Mouse (Mus musculus): ENCODE data around the gene Rpp38. TPM values are rescaled to one million over a fixed set of nuclear protein-coding genes. Genes with fewer than 3 reads are reported as not detected.

The Rpp38 gene
- total RNA-seq (2021): 1 to 10 TPM; 3.6 to 6.4 TPM
- long read RNA-seq, experiment 1, transcript Rpp38-201 (2 exons, 1,042 nt): major isoform, 5 of 5 reads
- long read RNA-seq, experiment 1, partial matches to known transcripts: 0 of 5 reads
- long read RNA-seq, experiment 1, other reads (novel, unspliced or antisense): 0 of 5 reads
- long read RNA-seq, experiment 2, transcript Rpp38-201 (2 exons, 1,042 nt): major isoform, 17 of 20 reads
- long read RNA-seq, experiment 2, partial matches to known transcripts: 2 of 20 reads
- long read RNA-seq, experiment 2, other reads (novel, unspliced or antisense): 1 of 20 reads

- intact Hi-C loops (cut with DNase I): loop anchor here (5.0 kb wide), 1 partner anchor 50 kb away; the partner anchor contains the start of gene Nmt2
- peak; percentile 94 to 98 for DNase-seq
Observed at GRCm38 (mm10) chr2:3332484-3333242, at the start of gene Rpp38. TSS of gene Rpp38 (minus strand) at chr2:3332643.

- intact Hi-C loops (cut with DNase I): no loop called here
- no peak for DNase-seq
Observed at GRCm38 (mm10) chr2:3365127-3365526, 32.7 kb upstream of the Rpp38 start.

DNA sequence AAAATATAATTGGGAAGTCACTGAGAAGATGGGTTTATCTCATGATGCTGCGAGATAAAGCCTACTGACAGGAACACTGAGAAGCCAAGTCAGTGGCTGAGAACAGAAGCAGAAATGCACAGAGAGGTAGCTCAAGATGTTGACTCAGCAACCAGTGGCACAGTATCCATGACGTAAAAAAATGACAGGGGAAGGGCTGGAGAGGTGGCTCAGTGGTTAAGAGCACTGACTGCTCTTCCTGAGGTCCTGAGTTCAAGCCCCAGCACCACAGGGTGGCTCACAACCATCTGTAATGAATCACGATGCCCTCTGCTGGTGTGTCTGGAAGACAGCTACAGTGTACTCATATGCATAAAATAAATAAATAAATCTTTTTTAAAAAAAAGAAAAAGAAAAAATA lies 28.6 kb upstream of the Rpp38 start:
- intact Hi-C loops (cut with DNase I): no loop called here
- no peak for DNase-seq

- intact Hi-C loops (cut with DNase I): no loop called here
Observed at GRCm38 (mm10) chr2:3357887-3358286, 25.4 kb upstream of the Rpp38 start.

DNA sequence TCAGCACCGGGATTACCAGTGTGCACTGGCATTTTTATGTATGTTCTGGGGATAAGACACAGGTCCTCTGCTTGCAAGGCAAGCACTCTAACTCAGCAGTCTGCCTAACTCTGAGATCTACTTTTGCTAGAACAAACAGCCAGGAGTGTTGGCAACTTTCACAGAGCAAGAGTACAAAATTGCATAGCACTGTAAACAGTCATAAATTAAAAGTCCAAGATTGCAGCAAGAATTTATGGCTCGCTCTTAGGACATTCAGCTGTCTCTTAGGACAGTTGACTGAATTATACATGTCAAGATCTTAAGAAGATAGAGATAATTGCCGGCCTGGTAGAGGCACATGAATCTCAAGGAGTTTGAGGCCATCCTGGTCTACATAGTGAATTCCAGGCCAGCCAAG lies 23.9 kb upstream of the Rpp38 start:
- DNase-seq: no peak
- intact Hi-C loops (cut with DNase I): no loop called here

More at GRCm38 (mm10) chr2:3357887-3358286, 25.4 kb upstream of the Rpp38 start:
- no peak for DNase-seq

DNA sequence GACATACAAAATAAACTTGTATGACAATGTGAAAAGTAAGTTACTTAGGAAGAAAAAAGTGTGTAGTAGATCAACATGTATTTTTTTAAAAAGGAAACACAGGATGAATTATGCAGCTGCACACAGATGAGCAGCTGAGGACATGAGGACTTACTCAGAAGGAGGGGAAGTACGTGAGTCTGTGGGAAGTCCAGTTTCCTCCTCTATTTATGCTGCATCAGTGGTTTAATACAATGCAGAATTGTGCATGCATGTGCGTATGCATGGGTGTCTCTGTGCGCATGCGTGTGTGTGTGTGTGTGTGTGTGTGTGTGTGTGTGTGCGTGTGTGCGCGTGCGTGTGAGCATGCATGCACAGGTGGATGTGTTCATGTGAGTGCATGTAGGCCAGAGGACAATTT lies 23.4 kb upstream of the Rpp38 start:
- DNase-seq: no peak
- intact Hi-C loops (cut with DNase I): no loop called here

GRCm38 (mm10) chr2:3353160-3353559 lies 20.7 kb upstream of the Rpp38 start:
- no peak for DNase-seq
- intact Hi-C loops (cut with DNase I): no loop called here

- intact Hi-C loops (cut with DNase I): loop anchor here (10.0 kb wide), 1 partner anchor 446 kb away; no protein-coding TSS in a partner anchor
Observed at GRCm38 (mm10) chr2:3348919-3349318, 16.5 kb upstream of the Rpp38 start.

GRCm38 (mm10) chr2:3348422-3348821 lies 16.0 kb upstream of the Rpp38 start:
- intact Hi-C loops (cut with DNase I): loop anchor here (10.0 kb wide), 1 partner anchor 446 kb away; no protein-coding TSS in a partner anchor
- no peak for DNase-seq

More at GRCm38 (mm10) chr2:3348919-3349318, 16.5 kb upstream of the Rpp38 start:
- no peak for DNase-seq

GRCm38 (mm10) chr2:3335611-3336301 lies 3.3 kb upstream of the Rpp38 start, which contains the start of gene Acbd7:
TSS of gene Acbd7 (plus strand) at chr2:3336168.
- intact Hi-C loops (cut with DNase I): loop anchor here (5.0 kb wide), 1 partner anchor 82 kb away; no protein-coding TSS in a partner anchor

GRCm38 (mm10) chr2:3333761-3334160 lies 1.3 kb upstream of the Rpp38 start:
- intact Hi-C loops (cut with DNase I): loop anchor here (5.0 kb wide), 1 partner anchor 51 kb away; the partner anchor contains the start of gene Nmt2
- no peak for DNase-seq

More at GRCm38 (mm10) chr2:3335611-3336301, 3.3 kb upstream of the Rpp38 start, which contains the start of gene Acbd7:
- DNase-seq: peak in 1 of 2 experiments; percentile 6

- intact Hi-C loops (cut with DNase I): loop anchor here (5.0 kb wide), 1 partner anchor 50 kb away; the partner anchor contains the start of gene Nmt2
- DNase-seq: no peak
Observed at GRCm38 (mm10) chr2:3332056-3332455, 387 bp downstream of the Rpp38 start.

GRCm38 (mm10) chr2:3331071-3331703 lies 1.3 kb downstream of the Rpp38 start:
- intact Hi-C loops (cut with DNase I): loop anchor here (5.0 kb wide), 1 partner anchor 49 kb away; the partner anchor contains the start of gene Nmt2
- no peak for DNase-seq

- intact Hi-C loops (cut with DNase I): loop anchor here (5.0 kb wide), 1 partner anchor 185 kb away; the partner anchor contains the start of genes Cdnf, Gm45902 and Hspa14
Observed at GRCm38 (mm10) chr2:3327351-3327750, 5.1 kb downstream of the Rpp38 start.

GRCm38 (mm10) chr2:3326547-3326946 lies 5.9 kb downstream of the Rpp38 start:
- DNase-seq: no peak
- intact Hi-C loops (cut with DNase I): loop anchor here (5.0 kb wide), 1 partner anchor 186 kb away; the partner anchor contains the start of genes Cdnf, Gm45902 and Hspa14

More at GRCm38 (mm10) chr2:3327351-3327750, 5.1 kb downstream of the Rpp38 start:
- DNase-seq: peak; percentile 20 to 25

DNA sequence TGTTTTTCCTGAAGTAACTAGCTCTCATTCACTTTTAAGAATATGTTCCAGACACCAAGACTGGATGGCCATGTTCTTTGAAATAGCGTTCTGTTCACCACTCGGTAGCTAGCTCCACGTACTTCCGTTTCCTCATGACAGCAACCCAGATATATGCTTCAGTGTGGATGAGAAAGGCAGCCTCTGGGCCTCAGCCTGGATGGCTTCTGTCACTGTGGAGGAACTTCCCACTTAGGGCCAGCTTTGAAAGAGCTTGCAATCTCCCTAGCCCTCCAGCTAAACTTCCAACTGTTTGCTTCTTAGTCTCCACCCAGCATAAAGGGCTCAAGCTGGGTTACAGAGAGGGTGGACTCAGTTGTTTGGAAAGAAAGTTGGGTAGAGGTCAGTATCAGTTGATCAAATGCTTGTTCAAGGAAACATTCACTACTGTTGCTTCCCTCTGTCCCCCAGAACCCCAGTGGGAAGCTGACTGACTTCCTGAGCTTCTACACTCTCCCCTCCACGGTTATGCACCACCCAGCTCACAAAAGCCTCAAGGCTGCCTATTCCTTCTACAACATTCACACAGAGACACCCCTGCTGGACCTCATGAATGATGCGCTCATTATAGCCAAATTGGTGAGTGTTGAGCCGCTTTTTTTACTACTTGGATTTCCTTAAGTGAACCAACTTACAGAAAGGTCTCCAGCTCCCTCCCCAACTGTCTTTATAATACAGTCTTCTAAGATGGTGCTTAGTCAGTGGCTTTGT lies 7.9 kb downstream of the Rpp38 start:
- no peak for DNase-seq
- intact Hi-C loops (cut with DNase I): loop anchor here (5.0 kb wide), 1 partner anchor 188 kb away; the partner anchor contains the start of genes Cdnf, Gm45902 and Hspa14

- intact Hi-C loops (cut with DNase I): no loop called here
- no peak for DNase-seq
Observed at GRCm38 (mm10) chr2:3323132-3323531, 9.3 kb downstream of the Rpp38 start.

- DNase-seq: peak in 1 of 2 experiments; percentile 8
- intact Hi-C loops (cut with DNase I): no loop called here
Observed at GRCm38 (mm10) chr2:3305426-3306025, 26.9 kb downstream of the Rpp38 start.
